Mouse (Mus musculus) WW6 (cell line): ENCODE results near the gene Gramd1a.
A peak's percentile ranks its signal among the peaks of the same experiment; 100 is the strongest.

Experiments
- DNase-seq: peaks from one replicate; pipeline ENCODE4 v3.0.0-alpha.2; 2013; ENCODE audit warnings: low read depth, low spot score

The Gramd1a gene

GRCm38 (mm10) chr7:31155296-31156033, at the start of gene Gramd1a:
Gramd1a (minus strand) TSS chr7:31155896.
- DNase-seq = no peak

GRCm38 (mm10) chr7:31195591-31196307, 40.1 kb upstream of the Gramd1a start:
- DNase-seq = no peak

- no peak for DNase-seq
Observed at GRCm38 (mm10) chr7:31184711-31185110, 29.0 kb upstream of the Gramd1a start.

GRCm38 (mm10) chr7:31182863-31183262, 27.2 kb upstream of the Gramd1a start:
- DNase-seq = no peak

- no peak for DNase-seq
Observed at GRCm38 (mm10) chr7:31176886-31177763, 21.4 kb upstream of the Gramd1a start.

- DNase-seq = no peak
Observed at GRCm38 (mm10) chr7:31175096-31175495, 19.4 kb upstream of the Gramd1a start.

GRCm38 (mm10) chr7:31174466-31174865, 18.8 kb upstream of the Gramd1a start:
- DNase-seq = no peak

- no peak for DNase-seq
Observed at GRCm38 (mm10) chr7:31172238-31172637, 16.5 kb upstream of the Gramd1a start.

GRCm38 (mm10) chr7:31170520-31170919, 14.8 kb upstream of the Gramd1a start:
- DNase-seq = no peak

GRCm38 (mm10) chr7:31168412-31168811, 12.7 kb upstream of the Gramd1a start:
- no peak for DNase-seq

- no peak for DNase-seq
Observed at GRCm38 (mm10) chr7:31164748-31165147, 9.1 kb upstream of the Gramd1a start.

- DNase-seq = no peak
Observed at GRCm38 (mm10) chr7:31163666-31164577, 8.2 kb upstream of the Gramd1a start.

- no peak for DNase-seq
Observed at GRCm38 (mm10) chr7:31162324-31162723, 6.6 kb upstream of the Gramd1a start.

- no peak for DNase-seq
Observed at GRCm38 (mm10) chr7:31161831-31162230, 6.1 kb upstream of the Gramd1a start.

GRCm38 (mm10) chr7:31161246-31161645, 5.5 kb upstream of the Gramd1a start:
- no peak for DNase-seq

- DNase-seq = no peak
Observed at GRCm38 (mm10) chr7:31160763-31161162, 5.1 kb upstream of the Gramd1a start.

- DNase-seq = peak; percentile 65
Observed at GRCm38 (mm10) chr7:31156034-31156928, 585 bp upstream of the Gramd1a start.

GRCm38 (mm10) chr7:31153536-31154320, 2.0 kb downstream of the Gramd1a start:
- no peak for DNase-seq
